Mouse (Mus musculus) embryonic facial prominence, embryonic 14.5 days (tissue): ENCODE results near the gene Ckap5. TPM values are rescaled to one million over a fixed set of nuclear protein-coding genes. Genes with fewer than 3 reads are reported as not detected.

Experiments used
- ATAC-seq: fragments of 200-750 bp; cut with Nextera tagmentation; 2 replicates; pipeline ENCODE4 v1.8.0; 2017; ENCODE audit warnings: low read depth, moderate number of reproducible peaks, moderate TSS enrichment
- DNase-seq: peaks from one replicate; pipeline ENCODE4 v3.0.0-alpha.2; 2015; ENCODE audit warnings: low spot score
- H3K27ac ChIP-seq: fragments of 300-500 bp; sonication (generic); replicated peaks from 2 replicates; pipeline ENCODE4 v1.5.1; 2014; ENCODE audit warnings: low read depth, mild to moderate bottlenecking, low read length, moderate library complexity
- H3K27me3 ChIP-seq: fragments of 300-500 bp; sonication (generic); replicated peaks from 2 replicates; pipeline ENCODE4 v1.6.1; 2014; ENCODE audit warnings: low read length; ENCODE audit not compliant: control insufficient read depth, insufficient read depth
- H3K36me3 ChIP-seq: fragments of 300-500 bp; sonication (generic); 2 replicates; pipeline ENCODE4 v1.6.1; 2014; ENCODE audit warnings: low read length, mixed read lengths; ENCODE audit not compliant: control insufficient read depth, insufficient read depth
- H3K4me1 ChIP-seq: fragments of 300-500 bp; sonication (generic); 2 replicates; pipeline ENCODE4 v1.6.1; 2014; ENCODE audit warnings: antibody characterized with exemption, low read length; ENCODE audit not compliant: control insufficient read depth, insufficient read depth
- H3K4me2 ChIP-seq: fragments of 300-500 bp; sonication (generic); 2 replicates; pipeline ENCODE4 v1.6.1; 2014; ENCODE audit warnings: low read depth, mild to moderate bottlenecking, low read length, moderate library complexity, mixed read lengths
- H3K4me3 ChIP-seq: fragments of 300-500 bp; sonication (generic); 2 replicates; pipeline ENCODE4 v1.5.1; 2014; ENCODE audit warnings: low read depth, mild to moderate bottlenecking, low read length
- H3K9ac ChIP-seq: fragments of 300-500 bp; sonication (generic); 2 replicates; pipeline ENCODE4 v1.6.1; 2014; ENCODE audit warnings: low read depth, mild to moderate bottlenecking, low read length, moderate library complexity, mixed read lengths
- H3K9me3 ChIP-seq: fragments of 300-500 bp; sonication (generic); 2 replicates; pipeline ENCODE4 v1.6.1; 2016; ENCODE audit warnings: low read length; ENCODE audit not compliant: control insufficient read depth
- WGBS: fragments of 180-500 bp; shearing (Covaris S2); extraction: QIAGEN DNeasy Blood & Tissue Kit; methylation state at CpG from one replicate; pipeline ENCODE4 v1.1.7; 2014; 5-methylcytosine and 5-hydroxymethylcytosine counted together
- polyA plus RNA-seq: library from polyadenylated mRNA; unstranded; fragments of >200 nt; fragmentation: Nextera tagmentation; extraction: Ambion mirVana; gene quantifications from 2 replicates; pipeline ENCODE4 v1.2.1, GENCODE M21; 2014

Gene Ckap5
- polyA plus RNA-seq, 1 experiment from 2014 or later = 65.7 TPM

- Histone ChIP-seq H3K9me3 (no peaks in the 10 kb centered on the region), H3K4me3 (no peak overlapping the region), H3K4me1 (no peaks in the 10 kb centered on the region), H3K36me3 (no peaks in the 10 kb centered on the region), H3K4me2 (no peak overlapping the region), H3K27ac (no peak overlapping the region), H3K9ac (no peak overlapping the region), H3K27me3 (no peaks in the 10 kb centered on the region)
- 86% methylated on average over 5 of the region's 5 CpGs for WGBS
- no peak for ATAC-seq
- DNase-seq = no peak
These were observed 105.3 kb downstream of the Ckap5 start for GRCm38 (mm10) chr2:91631826-91632225.

- Histone ChIP-seq H3K27ac (no peak overlapping the region), H3K9ac (no peak overlapping the region), H3K4me2 (no peak overlapping the region), H3K27me3 (no peaks in the 10 kb centered on the region), H3K36me3 (no peaks in the 10 kb centered on the region), H3K9me3 (no peaks in the 10 kb centered on the region), H3K4me1 (no peaks in the 10 kb centered on the region), H3K4me3 (no peak overlapping the region)
- ATAC-seq = peak; percentile 53; the same call in 1 of the 2 replicates
- DNase-seq = peak; percentile 41
- 70% methylated on average over 3 of the region's 5 CpGs for WGBS
These were observed 105.8 kb downstream of the Ckap5 start for GRCm38 (mm10) chr2:91632316-91632715.

GRCm38 (mm10) chr2:91633334-91633977, 106.9 kb downstream of the Ckap5 start:
- no peak overlapping the region for H3K27ac ChIP-seq
- no peak for DNase-seq
- no peaks in the 10 kb centered on the region for H3K9me3 ChIP-seq
- WGBS = 73% methylated on average over 12 of the region's 12 CpGs
- no peak for ATAC-seq
- no peaks in the 10 kb centered on the region for H3K4me1 ChIP-seq
- no peaks in the 10 kb centered on the region for H3K27me3 ChIP-seq
- H3K4me2 ChIP-seq = no peak overlapping the region
- no peak overlapping the region for H3K4me3 ChIP-seq
- no peaks in the 10 kb centered on the region for H3K36me3 ChIP-seq
- no peak overlapping the region for H3K9ac ChIP-seq

- Histone ChIP-seq H3K27me3 (no peaks in the 10 kb centered on the region), H3K4me3 (no peak overlapping the region), H3K9ac (no peak overlapping the region), H3K27ac (no peak overlapping the region), H3K36me3 (no peaks in the 10 kb centered on the region), H3K9me3 (no peaks in the 10 kb centered on the region), H3K4me2 (no peak overlapping the region), H3K4me1 (no peaks in the 10 kb centered on the region)
- ATAC-seq (peak; percentile 31; the same call in 1 of the 2 replicates), DNase-seq (no peak)
- WGBS = 83% methylated on average over 9 of the region's 9 CpGs
These were observed 108.3 kb downstream of the Ckap5 start for GRCm38 (mm10) chr2:91634841-91635240.

- H3K4me1 ChIP-seq = no peaks in the 10 kb centered on the region
- no peak overlapping the region for H3K4me3 ChIP-seq
- DNase-seq (no peak), ATAC-seq (no peak)
- no peaks in the 10 kb centered on the region for H3K9me3 ChIP-seq
- H3K4me2 ChIP-seq = no peak overlapping the region
- no peak overlapping the region for H3K9ac ChIP-seq
- 89% methylated on average over 10 of the region's 11 CpGs for WGBS
- H3K27me3 ChIP-seq = no peaks in the 10 kb centered on the region
- H3K36me3 ChIP-seq = no peaks in the 10 kb centered on the region
- H3K27ac ChIP-seq = no peak overlapping the region
These were observed 108.9 kb downstream of the Ckap5 start for GRCm38 (mm10) chr2:91635486-91635885.

GRCm38 (mm10) chr2:91636229-91636628, 109.7 kb downstream of the Ckap5 start, which contains the start of gene F2:
TSS of gene F2 (minus strand) at chr2:91636414.
- DNase-seq = no peak
- WGBS = 83% methylated on average over 8 of the region's 8 CpGs
- ATAC-seq = no peak
- Histone ChIP-seq H3K4me2 (no peak within 1 kb of the TSS), H3K36me3 (no peaks in the 10 kb centered on the region), H3K9ac (no peak within 1 kb of the TSS), H3K4me1 (no peaks in the 10 kb centered on the region), H3K27ac (no peak within 1 kb of the TSS), H3K27me3 (no peaks in the 10 kb centered on the region), H3K9me3 (no peaks in the 10 kb centered on the region), H3K4me3 (no peak within 1 kb of the TSS)

GRCm38 (mm10) chr2:91636727-91637338, 110.3 kb downstream of the Ckap5 start:
- ATAC-seq = no peak
- Histone ChIP-seq H3K4me1 (no peaks in the 10 kb centered on the region), H3K9me3 (no peaks in the 10 kb centered on the region), H3K27me3 (no peaks in the 10 kb centered on the region), H3K9ac (no peak overlapping the region), H3K4me2 (no peak overlapping the region), H3K4me3 (no peak overlapping the region), H3K27ac (no peak overlapping the region), H3K36me3 (no peaks in the 10 kb centered on the region)
- no peak for DNase-seq
- 82% methylated on average over 5 of the region's 5 CpGs for WGBS

- WGBS = 70% methylated on average over 6 of the region's 6 CpGs
- DNase-seq (no peak), ATAC-seq (no peak)
- Histone ChIP-seq H3K4me1 (no peaks in the 10 kb centered on the region), H3K4me3 (no peak overlapping the region), H3K9me3 (no peaks in the 10 kb centered on the region), H3K27me3 (no peaks in the 10 kb centered on the region), H3K27ac (no peak overlapping the region), H3K9ac (no peak overlapping the region), H3K4me2 (no peak overlapping the region), H3K36me3 (peaks cover 18% of the 10 kb centered on the region; the same call in 1 of the 2 replicates)
These were observed 112.4 kb downstream of the Ckap5 start for GRCm38 (mm10) chr2:91638931-91639330.
